Mouse (Mus musculus) liver, embryonic 14.5 days (tissue): Measurements from ENCODE around the gene Sdk1. TPM values are rescaled to one million over a fixed set of nuclear protein-coding genes. Genes with fewer than 3 reads are reported as not detected.

Source experiments
- ATAC-seq: fragments of 200-750 bp; cut with Nextera tagmentation; 2 replicates; pipeline ENCODE4 v1.8.0; 2017; ENCODE audit warnings: moderate number of reproducible peaks, mild to moderate bottlenecking, moderate library complexity; ENCODE audit not compliant: insufficient read depth
- DNase-seq, 3 experiments: peaks; one replicate each; pipeline ENCODE4 v3.0.0-alpha.2; 2012 to 2013; ENCODE audit warnings: low read depth in 3 of 3, low spot score in 3 of 3
- H3K27ac ChIP-seq: fragments of 300-500 bp; sonication (generic); 2 replicates; pipeline ENCODE4 v1.5.1; 2014; ENCODE audit warnings: moderate library complexity, mild to moderate bottlenecking, control low read depth, inconsistent platforms
- H3K27me3 ChIP-seq: fragments of 300-500 bp; sonication (generic); 2 replicates; pipeline ENCODE4 v1.6.1; 2014; ENCODE audit warnings: mild to moderate bottlenecking, low read length, moderate library complexity; ENCODE audit not compliant: control insufficient read depth, insufficient read depth
- H3K36me3 ChIP-seq: fragments of 300-500 bp; sonication (generic); replicated peaks from 2 replicates; pipeline ENCODE4 v1.6.1; 2014; ENCODE audit warnings: low read depth; ENCODE audit not compliant: control insufficient read depth, insufficient read depth
- H3K4me1 ChIP-seq, 2 experiments: fragments of 200-500 bp in 1 of 2; fragments of 300-500 bp in 1 of 2; sonication (generic) in 1 of 2; replicated peaks; 2 replicates each; pipeline ENCODE4 v1.6.1; 2012 to 2014; ENCODE audit warnings: antibody characterized with exemption in 1 of 2, inconsistent platforms in 1 of 2, low read length in 1 of 2; ENCODE audit not compliant: control insufficient read depth in 2 of 2, insufficient read depth in 2 of 2
- H3K4me2 ChIP-seq: fragments of 300-500 bp; sonication (generic); 2 replicates; pipeline ENCODE4 v1.6.1; 2014; ENCODE audit warnings: low read depth, mild to moderate bottlenecking, control low read depth, moderate library complexity
- H3K4me3 ChIP-seq, 2 experiments: fragments of 200-500 bp in 1 of 2; fragments of 300-500 bp in 1 of 2; sonication (generic) in 1 of 2; 2 replicates each; pipeline ENCODE4 v1.5.1; 2012 to 2014; ENCODE audit warnings: low read depth in 2 of 2, low read length in 2 of 2, mild to moderate bottlenecking in 2 of 2, control low read depth in 1 of 2, inconsistent platforms in 1 of 2, moderate library complexity in 1 of 2; ENCODE audit not compliant: insufficient read depth in 1 of 2
- H3K9ac ChIP-seq: fragments of 300-500 bp; sonication (generic); replicated peaks from 2 replicates; pipeline ENCODE4 v1.6.1; 2014; ENCODE audit warnings: mild to moderate bottlenecking, control low read depth, moderate library complexity
- H3K9me3 ChIP-seq: fragments of 300-500 bp; sonication (generic); 2 replicates; pipeline ENCODE4 v1.6.1; 2016; ENCODE audit warnings: low read length, mixed read lengths; ENCODE audit not compliant: control insufficient read depth
- CTCF ChIP-seq: IDR thresholded peaks from 2 replicates; pipeline ENCODE4 v1.5.1; 2016; ENCODE audit warnings: antibody characterized with exemption, low read depth, control low read depth
- EP300 ChIP-seq: IDR thresholded peaks from 2 replicates; pipeline ENCODE4 v1.6.1; 2016; ENCODE audit warnings: antibody characterized with exemption, low read depth
- WGBS: fragments of 180-500 bp; shearing (Covaris S2); extraction: QIAGEN DNeasy Blood & Tissue Kit; methylation state at CpG from one replicate; pipeline ENCODE4 v1.1.7; 2014; ENCODE audit not compliant: insufficient replicate concordance; 5-methylcytosine and 5-hydroxymethylcytosine counted together
- polyA plus RNA-seq, 2 experiments: library from polyadenylated mRNA; depleted of rRNA in 1 of 2; stranded (reverse) in 1 of 2; unstranded in 1 of 2; fragments of >200 nt; fragmentation: Nextera tagmentation in 1 of 2; extraction: Ambion mirVana in 1 of 2; gene quantifications; 2 replicates each; pipeline versions ENCODE4 v1.2.1 to v1.2.3; 2012 to 2014

The Sdk1 gene
- polyA plus RNA-seq, 2 experiments = 0.01 to 0.25 TPM

GRCm38 (mm10) chr5:141771516-141771915, 530.2 kb downstream of the Sdk1 start:
- no peaks in the 10 kb centered on the region for H3K4me1 ChIP-seq
- H3K36me3 ChIP-seq = no peaks in the 10 kb centered on the region
- no peak for TF ChIP-seq CTCF
- TF ChIP-seq EP300 = no peak
- ATAC-seq (no peak), DNase-seq (no peak)
- no peaks in the 10 kb centered on the region for H3K27me3 ChIP-seq
- no peak overlapping the region for H3K4me2 ChIP-seq
- no peak overlapping the region for H3K9ac ChIP-seq
- no peaks in the 10 kb centered on the region for H3K9me3 ChIP-seq
- WGBS = 81% methylated on average over 3 of the region's 3 CpGs
- no peak overlapping the region for H3K27ac ChIP-seq
- no peak overlapping the region for H3K4me3 ChIP-seq

- 69% methylated on average over 4 of the region's 4 CpGs for WGBS
- no peak overlapping the region for H3K27ac ChIP-seq
- no peaks in the 10 kb centered on the region for H3K9me3 ChIP-seq
- no peaks in the 10 kb centered on the region for H3K27me3 ChIP-seq
- no peak for TF ChIP-seq EP300
- TF ChIP-seq CTCF = no peak
- no peak overlapping the region for H3K4me2 ChIP-seq
- H3K9ac ChIP-seq = no peak overlapping the region
- H3K36me3 ChIP-seq = no peaks in the 10 kb centered on the region
- DNase-seq (no peak), ATAC-seq (no peak)
- no peak overlapping the region for H3K4me3 ChIP-seq
- no peaks in the 10 kb centered on the region for H3K4me1 ChIP-seq
Observed at GRCm38 (mm10) chr5:141778231-141778630, 536.9 kb downstream of the Sdk1 start.

DNA sequence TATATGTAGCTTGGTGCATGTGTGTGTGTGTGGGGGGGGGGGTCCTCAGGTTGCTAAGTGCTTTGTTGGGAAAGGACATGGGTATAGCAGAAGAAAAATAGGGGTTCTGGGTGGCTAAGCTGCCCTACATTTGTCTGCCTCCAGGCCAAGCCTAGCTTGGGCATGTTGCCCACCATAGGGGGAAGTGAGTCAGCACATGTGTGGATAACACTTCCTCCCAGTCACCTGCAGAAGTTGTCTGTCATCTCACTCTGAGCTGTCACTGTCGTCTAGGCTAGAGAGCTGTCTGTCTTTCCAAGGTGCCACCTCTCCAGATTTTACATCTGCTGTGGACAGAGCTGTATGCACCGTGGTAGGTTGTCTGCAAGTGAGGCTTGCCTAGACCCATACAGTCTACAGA, 539.9 kb downstream of the Sdk1 start:
- 37% methylated on average over 2 of the region's 2 CpGs for WGBS
- no peak for ATAC-seq
- TF ChIP-seq EP300 = no peak
- no peak for TF ChIP-seq CTCF

DNA sequence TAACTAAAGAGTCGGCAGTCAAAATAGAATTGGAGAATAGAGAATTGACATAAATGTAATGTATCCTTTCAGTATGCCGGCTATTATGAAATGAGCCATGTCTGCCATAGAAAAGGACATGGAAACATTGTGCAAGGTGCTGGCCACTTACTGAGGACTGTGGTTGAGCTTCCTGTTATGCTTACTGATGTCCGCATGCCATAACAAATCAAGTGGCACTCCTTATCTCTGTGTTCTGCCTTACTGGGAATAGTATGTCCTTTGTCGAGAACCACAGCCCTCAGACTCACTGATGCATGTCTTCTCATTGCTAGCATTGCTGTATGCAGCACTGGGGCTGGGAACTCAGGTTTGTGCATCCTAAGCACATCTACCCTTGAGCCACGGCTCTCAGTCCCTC, 541.0 kb downstream of the Sdk1 start:
- H3K9me3 ChIP-seq = no peaks in the 10 kb centered on the region
- H3K9ac ChIP-seq = no peak overlapping the region
- H3K27ac ChIP-seq = no peak overlapping the region
- no peak overlapping the region for H3K4me2 ChIP-seq
- H3K4me3 ChIP-seq = no peak overlapping the region
- no peak for DNase-seq
- 69% methylated on average over 5 of the region's 5 CpGs for WGBS
- no peak for TF ChIP-seq CTCF
- no peak for TF ChIP-seq EP300
- no peak for ATAC-seq
- H3K27me3 ChIP-seq = no peaks in the 10 kb centered on the region
- H3K4me1 ChIP-seq = no peaks in the 10 kb centered on the region
- H3K36me3 ChIP-seq = no peaks in the 10 kb centered on the region

More for the DNA sequence above, 539.9 kb downstream of the Sdk1 start:
- no peak overlapping the region for H3K9ac ChIP-seq
- no peaks in the 10 kb centered on the region for H3K27me3 ChIP-seq
- no peaks in the 10 kb centered on the region for H3K9me3 ChIP-seq
- H3K4me1 ChIP-seq = no peaks in the 10 kb centered on the region
- H3K4me3 ChIP-seq = no peak overlapping the region
- DNase-seq = no peak
- no peak overlapping the region for H3K27ac ChIP-seq
- H3K4me2 ChIP-seq = no peak overlapping the region
- H3K36me3 ChIP-seq = no peaks in the 10 kb centered on the region

DNA sequence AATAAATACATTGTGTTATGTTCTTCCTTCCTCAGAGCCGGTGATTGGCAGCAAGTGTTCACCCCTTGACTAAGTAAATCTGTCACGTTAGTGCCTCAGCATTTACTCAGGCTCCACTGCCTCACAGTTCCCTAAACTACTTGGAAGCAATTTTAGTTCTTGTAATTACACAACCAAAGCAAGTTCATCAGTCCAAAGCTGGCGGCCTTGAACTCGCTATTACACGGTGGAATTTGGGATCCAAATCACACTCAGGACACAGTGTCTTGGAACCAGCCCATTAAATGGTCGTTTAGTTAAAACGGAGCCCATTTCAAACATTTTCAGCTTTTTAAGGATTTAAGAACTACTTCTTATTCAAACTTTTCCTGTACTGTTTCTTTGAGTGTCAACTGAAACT, 542.2 kb downstream of the Sdk1 start:
- H3K27ac ChIP-seq = no peak overlapping the region
- H3K27me3 ChIP-seq = no peaks in the 10 kb centered on the region
- ATAC-seq (no peak), DNase-seq (no peak)
- TF ChIP-seq CTCF (no peak), EP300 (no peak)
- H3K4me3 ChIP-seq = no peak overlapping the region
- no peak overlapping the region for H3K4me2 ChIP-seq
- H3K9ac ChIP-seq = no peak overlapping the region
- no peaks in the 10 kb centered on the region for H3K36me3 ChIP-seq
- no peaks in the 10 kb centered on the region for H3K9me3 ChIP-seq
- no peaks in the 10 kb centered on the region for H3K4me1 ChIP-seq
- 76% methylated on average over 7 of the region's 7 CpGs for WGBS
